Mouse (Mus musculus): ENCODE measurements around the gene Cyp3a25.
"Not testable (repeated sequence)": the region's sequence is repeated elsewhere in the genome, so short reads cannot be mapped to it uniquely, and the experiment has no call there.

DNA sequence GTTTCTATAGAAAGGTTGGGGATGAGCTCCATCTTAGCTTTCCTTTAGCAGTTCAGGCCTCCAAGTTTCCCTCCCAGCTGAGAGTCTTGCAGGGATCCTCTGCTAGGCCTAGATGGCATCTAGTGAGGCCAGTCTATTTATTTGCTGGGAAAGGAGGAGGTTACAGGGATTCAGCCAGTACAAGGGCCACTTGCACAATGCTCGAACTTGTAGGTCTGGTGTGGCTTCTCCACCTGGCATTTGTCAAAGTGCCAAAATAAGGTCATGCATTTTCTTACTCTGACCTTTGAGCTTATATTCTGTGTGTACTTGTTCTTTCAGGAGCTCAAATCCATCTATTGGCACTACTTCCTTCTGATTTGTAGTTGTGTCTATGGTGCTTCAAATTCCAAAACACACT lies at the start of gene Cyp3a25:
- not testable (repeated sequence) for TF ChIP-seq CTCF (IDR thresholded peaks at IDR 0.05; ENCODE audit: borderline replicate concordance, insufficient read depth, low read length); POLR2A (IDR thresholded peaks at IDR 0.05; ENCODE audit: low read depth, low read length)
